26 mouse cellular contexts compared by ENCODE assay signal in the genomic region with DNA sequence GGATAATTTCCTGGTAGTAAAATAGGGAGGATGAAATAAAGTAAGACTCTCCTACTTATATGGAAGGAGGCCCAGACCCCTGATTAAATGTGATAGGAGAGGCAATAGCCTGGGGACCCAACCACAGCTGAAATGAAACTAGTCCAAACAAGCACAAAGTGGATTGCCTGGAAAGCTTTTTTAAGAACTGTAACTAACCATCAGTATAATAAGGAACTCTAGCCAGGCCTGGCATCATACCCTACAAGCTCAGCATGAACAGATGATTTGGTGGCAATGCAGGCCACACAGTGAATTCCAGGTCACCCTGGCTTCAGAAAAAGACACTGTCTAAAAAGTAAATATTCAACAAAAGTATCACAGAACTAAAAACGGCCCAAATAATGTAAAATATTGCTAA. TPM values are rescaled to one million over a fixed set of nuclear protein-coding genes. Genes with fewer than 3 reads are reported as not detected.
A peak's percentile ranks its signal among the peaks of the same experiment; 100 is the strongest.
DNase-seq lines count a peak whose midpoint lies in the region; ATAC-seq lines count a peak whose summit lies in the region.
"Had no signal": no experiment of that assay in that cellular context is flagged by ENCODE, and none has a peak within 500 bp of the region (broad histone marks: within the 10 kb centered on the region; RNA-seq: fewer than 3 reads in every experiment).

No protein-coding gene starts in this region.

- no peaks in the 10 kb centered on the region for H3K27me3 ChIP-seq in embryonic facial prominence, embryonic 14.5 days (replicated peaks; ENCODE audit: control insufficient read depth, insufficient read depth, low read length)
- H3K27me3 ChIP-seq in embryonic facial prominence, embryonic 10.5 days (replicated peaks; ENCODE audit: low read depth, poor library complexity, severe bottlenecking): no peaks in the 10 kb centered on the region
- H3K27me3 ChIP-seq: embryonic facial prominence, embryonic 13.5 days; limb, embryonic 12.5 days; neural tube, embryonic 15.5 days; stomach, embryonic 15.5 days had no signal

- DNase-seq in embryonic facial prominence, embryonic 14.5 days (ENCODE audit: low spot score): peak; percentile 64
- DNase-seq in embryonic facial prominence, embryonic 10.5 days (ENCODE audit: low spot score): no peak
- DNase-seq in cerebellum, adult 11-12 months: peak; percentile 22
- DNase-seq in cerebellum, postnatal 10 days: peak; percentile 51 to 60
- DNase-seq in layer of hippocampus, postnatal 25 days (ENCODE audit: extremely low spot score in 1 of 2, low spot score in 1 of 2): no peak
- no peak for DNase-seq in urinary bladder, adult 2 months (ENCODE audit: low spot score)
- DNase-seq: adrenal gland, postnatal 36 days; gastrocnemius, adult 2 months; heart, postnatal 4 days; kidney, adult 2 months; kidney, postnatal 10 days; layer of hippocampus, postnatal 36 days; liver, postnatal 0 days; lung, postnatal 10 days; right cerebral cortex, adult 18-20 months; thymus, adult 18-20 months; thymus, postnatal 36 days had no signal

- H3K27ac ChIP-seq in embryonic facial prominence, embryonic 14.5 days (replicated peaks; ENCODE audit: low read depth, low read length): no peak overlapping the region
- H3K27ac ChIP-seq in embryonic facial prominence, embryonic 10.5 days (replicated peaks): no peak overlapping the region
- H3K27ac ChIP-seq: embryonic facial prominence, embryonic 13.5 days; gastrocnemius, adult 2 months; hindbrain, embryonic 14.5 days; limb, embryonic 12.5 days; neural tube, embryonic 15.5 days; stomach, embryonic 15.5 days had no signal

- peaks cover 6% of the 10 kb centered on the region for H3K4me1 ChIP-seq in embryonic facial prominence, embryonic 14.5 days (ENCODE audit: control insufficient read depth, insufficient read depth, low read length)
- H3K4me1 ChIP-seq in embryonic facial prominence, embryonic 10.5 days: peaks cover 3% of the 10 kb centered on the region
- H3K4me1 ChIP-seq: neural tube, embryonic 15.5 days; stomach, embryonic 15.5 days had no signal

- WGBS in embryonic facial prominence, embryonic 14.5 days: 68% methylated on average over 1 of the region's 1 CpGs
- 80% methylated on average over 1 of the region's 1 CpGs for WGBS in embryonic facial prominence, embryonic 10.5 days

- no peaks in the 10 kb centered on the region for H3K9me3 ChIP-seq in embryonic facial prominence, embryonic 14.5 days (ENCODE audit: control insufficient read depth, low read length)
- no peaks in the 10 kb centered on the region for H3K9me3 ChIP-seq in embryonic facial prominence, embryonic 10.5 days
- H3K9me3 ChIP-seq: embryonic facial prominence, embryonic 13.5 days; limb, embryonic 12.5 days; neural tube, embryonic 15.5 days; stomach, embryonic 15.5 days had no signal

- no peak overlapping the region for H3K4me3 ChIP-seq in embryonic facial prominence, embryonic 14.5 days (ENCODE audit: low read depth, low read length)
- H3K4me3 ChIP-seq in embryonic facial prominence, embryonic 10.5 days: no peak overlapping the region
- H3K4me3 ChIP-seq: embryonic facial prominence, embryonic 13.5 days; gastrocnemius, adult 2 months; limb, embryonic 12.5 days; neural tube, embryonic 15.5 days; stomach, embryonic 15.5 days had no signal

- H3K36me3 ChIP-seq in embryonic facial prominence, embryonic 14.5 days (ENCODE audit: control insufficient read depth, insufficient read depth, low read length): 0 out of 2 replicates have a peak, but pooled peaks cover 13% of the 10 kb centered on the region
- peaks cover 33% of the 10 kb centered on the region for H3K36me3 ChIP-seq in embryonic facial prominence, embryonic 10.5 days (replicated peaks)
- H3K36me3 ChIP-seq: stomach, embryonic 15.5 days had no signal

- no peak for ATAC-seq in embryonic facial prominence, embryonic 14.5 days (ENCODE audit: low read depth)
- ATAC-seq in erythroid progenitor cell, adult 5-6 weeks (replicated peaks; ENCODE audit: low FRiP score, poor library complexity, severe bottlenecking): no peak
- ATAC-seq: inflammation-experienced regulatory T-cells, adult 6 months; liver, postnatal 0 days had no signal

- H3K9ac ChIP-seq in embryonic facial prominence, embryonic 14.5 days (ENCODE audit: low read depth, low read length): no peak overlapping the region
- H3K9ac ChIP-seq: embryonic facial prominence, embryonic 13.5 days; hindbrain, embryonic 14.5 days; limb, embryonic 12.5 days; liver, postnatal 0 days; neural tube, embryonic 15.5 days; stomach, embryonic 15.5 days had no signal

- H3K4me2 ChIP-seq in embryonic facial prominence, embryonic 14.5 days (ENCODE audit: low read depth, low read length): no peak overlapping the region
- H3K4me2 ChIP-seq: embryonic facial prominence, embryonic 13.5 days; hindbrain, embryonic 14.5 days; limb, embryonic 12.5 days; liver, embryonic 11.5 days; midbrain, embryonic 11.5 days; neural tube, embryonic 15.5 days; stomach, embryonic 15.5 days had no signal

RNA-seq across cellular contexts. Expression of a gene that starts 29.5 kb away (rescaled TPM):
- 9.9 and 12.1 TPM in 2 replicates for polyA plus RNA-seq in embryonic facial prominence, embryonic 14.5 days (2014; fragmentation: Nextera tagmentation; extraction: Ambion mirVana)
- 9.0 and 10.5 TPM in 2 replicates for polyA plus RNA-seq in embryonic facial prominence, embryonic 10.5 days (2016; fragmentation: Nextera tagmentation; extraction: Ambion mirVana)
- total RNA-seq in erythroid progenitor cell, adult 5-6 weeks (2015; ENCODE audit: low replicate concordance): 15.1 and 20.9 TPM in 2 replicates
- total RNA-seq in erythroid progenitor cell, adult 5-6 weeks (2017; ENCODE audit: low replicate concordance): 7.7 and 9.1 TPM in 2 replicates
- total RNA-seq in layer of hippocampus, postnatal 25 days (2021): 10 to 100 TPM; 17.0 to 18.9 TPM
- 14.0 and 18.9 TPM in 2 replicates for polyA plus RNA-seq in urinary bladder, adult 2 months (2012; rRNA removed)

RNA-seq across cellular contexts. Expression of a gene that starts 48.8 kb away (rescaled TPM):
- 4.8 and 5.5 TPM in 2 replicates for polyA plus RNA-seq in embryonic facial prominence, embryonic 14.5 days (2014; fragmentation: Nextera tagmentation; extraction: Ambion mirVana)
- polyA plus RNA-seq in embryonic facial prominence, embryonic 10.5 days (2016; fragmentation: Nextera tagmentation; extraction: Ambion mirVana): 3.8 and 4.2 TPM in 2 replicates
- total RNA-seq in erythroid progenitor cell, adult 5-6 weeks (2015; ENCODE audit: low replicate concordance): 1.3 and 1.8 TPM in 2 replicates
- total RNA-seq in erythroid progenitor cell, adult 5-6 weeks (2017; ENCODE audit: low replicate concordance): 0.23 and 3.6 TPM in 2 replicates
- total RNA-seq in layer of hippocampus, postnatal 25 days (2021): 1 to 10 TPM; 5.9 to 7.4 TPM
- 11.2 and 13.7 TPM in 2 replicates for polyA plus RNA-seq in urinary bladder, adult 2 months (2012; rRNA removed)

RNA-seq across cellular contexts. Expression of a gene that starts 52.0 kb away (rescaled TPM):
- polyA plus RNA-seq in embryonic facial prominence, embryonic 14.5 days (2014; fragmentation: Nextera tagmentation; extraction: Ambion mirVana): 18.9 and 20.4 TPM in 2 replicates
- 18.1 and 20.7 TPM in 2 replicates for polyA plus RNA-seq in embryonic facial prominence, embryonic 10.5 days (2016; fragmentation: Nextera tagmentation; extraction: Ambion mirVana)
- 13.7 and 31.0 TPM in 2 replicates for total RNA-seq in erythroid progenitor cell, adult 5-6 weeks (2015; ENCODE audit: low replicate concordance)
- 14.1 and 17.2 TPM in 2 replicates for total RNA-seq in erythroid progenitor cell, adult 5-6 weeks (2017; ENCODE audit: low replicate concordance)
- total RNA-seq in layer of hippocampus, postnatal 25 days (2021): 10 to 100 TPM; 20.9 to 22.5 TPM
- polyA plus RNA-seq in urinary bladder, adult 2 months (2012; rRNA removed): 17.4 and 18.1 TPM in 2 replicates

Comparison
In these comparisons a context has a peak if more than half of its experiments do, and no peak if none do; other contexts are left out.
1. DNase-seq: peak in embryonic facial prominence, embryonic 14.5 days (single experiment), cerebellum, adult 11-12 months (single experiment) and cerebellum, postnatal 10 days (2 of 2); none in embryonic facial prominence, embryonic 10.5 days (single experiment), layer of hippocampus, postnatal 25 days (0 of 2) and urinary bladder, adult 2 months (single experiment).